Mouse (Mus musculus) Muller cell, postnatal 12 days (primary cell): Measurements from ENCODE around the gene Slit3.

Experiments
- DNase-seq: peaks from one replicate; pipeline ENCODE4 v3.0.0-alpha.2; 2015; ENCODE audit errors: inconsistent ontology term

Slit3 gene

GRCm38 (mm10) chr11:35350968-35351367 lies 229.9 kb downstream of the Slit3 start:
- no peak for DNase-seq

GRCm38 (mm10) chr11:35351376-35351775 lies 230.4 kb downstream of the Slit3 start:
- no peak for DNase-seq

- peak; percentile 31 for DNase-seq
These were observed 234.8 kb downstream of the Slit3 start for GRCm38 (mm10) chr11:35355811-35356210.

GRCm38 (mm10) chr11:35361071-35361470 lies 240.0 kb downstream of the Slit3 start:
- no peak for DNase-seq

GRCm38 (mm10) chr11:35362975-35363374 lies 242.0 kb downstream of the Slit3 start:
- DNase-seq, result no peak

GRCm38 (mm10) chr11:35364469-35364868 lies 243.4 kb downstream of the Slit3 start:
- no peak for DNase-seq

- no peak for DNase-seq
These were observed 244.5 kb downstream of the Slit3 start for GRCm38 (mm10) chr11:35365510-35365931.

- no peak for DNase-seq
These were observed 245.6 kb downstream of the Slit3 start for GRCm38 (mm10) chr11:35366611-35367010.

- no peak for DNase-seq
These were observed 246.2 kb downstream of the Slit3 start for GRCm38 (mm10) chr11:35367248-35367647.

- peak; percentile 70 for DNase-seq
These were observed 248.9 kb downstream of the Slit3 start for GRCm38 (mm10) chr11:35369964-35370363.

GRCm38 (mm10) chr11:35370705-35371104 lies 249.7 kb downstream of the Slit3 start:
- no peak for DNase-seq

- DNase-seq, result no peak
These were observed 251.4 kb downstream of the Slit3 start for GRCm38 (mm10) chr11:35372410-35372809.

- DNase-seq, result no peak
These were observed 254.0 kb downstream of the Slit3 start for GRCm38 (mm10) chr11:35375072-35375471.

GRCm38 (mm10) chr11:35378802-35379201 lies 257.8 kb downstream of the Slit3 start:
- no peak for DNase-seq

- DNase-seq, result no peak
These were observed 258.4 kb downstream of the Slit3 start for GRCm38 (mm10) chr11:35379407-35379806.

GRCm38 (mm10) chr11:35380766-35381165 lies 259.7 kb downstream of the Slit3 start:
- DNase-seq, result no peak

- no peak for DNase-seq
These were observed 264.4 kb downstream of the Slit3 start for GRCm38 (mm10) chr11:35385444-35385843.

- DNase-seq, result no peak
These were observed 266.8 kb downstream of the Slit3 start for GRCm38 (mm10) chr11:35387826-35388225.

GRCm38 (mm10) chr11:35388471-35388870 lies 267.4 kb downstream of the Slit3 start:
- no peak for DNase-seq

- DNase-seq, result no peak
These were observed 268.3 kb downstream of the Slit3 start for GRCm38 (mm10) chr11:35389341-35389740.

- DNase-seq, result no peak
These were observed 268.9 kb downstream of the Slit3 start for GRCm38 (mm10) chr11:35389780-35390435.

- DNase-seq, result no peak
These were observed 272.8 kb downstream of the Slit3 start for GRCm38 (mm10) chr11:35393815-35394214.

GRCm38 (mm10) chr11:35395376-35395775 lies 274.4 kb downstream of the Slit3 start:
- no peak for DNase-seq

GRCm38 (mm10) chr11:35398353-35398752 lies 277.3 kb downstream of the Slit3 start:
- DNase-seq, result no peak
